Mouse (Mus musculus): ENCODE results near the gene Eif4a2. TPM values are rescaled to one million over a fixed set of nuclear protein-coding genes. Genes with fewer than 3 reads are reported as not detected.

The Eif4a2 gene
- polyA plus RNA-seq, 1 experiment: 143 TPM

- Histone ChIP-seq H3K4me1 (ENCODE audit: control insufficient read depth, insufficient read depth, low read length) (no peaks in the 10 kb centered on the region), H3K4me3 (ENCODE audit: insufficient read depth, low read depth, low read length) (no peak overlapping the region), H3K36me3 (ENCODE audit: control insufficient read depth, insufficient read depth, low read length) (no peaks in the 10 kb centered on the region), H3K27me3 (replicated peaks; ENCODE audit: control insufficient read depth, insufficient read depth, low read length) (no peaks in the 10 kb centered on the region), H3K27ac (ENCODE audit: insufficient read depth, low read depth, low read length) (no peak overlapping the region)
- 87% methylated on average over 7 of the region's 7 CpGs for WGBS
- DNase-seq: no peak
- TF ChIP-seq POLR2A (IDR thresholded peaks at IDR 0.05; ENCODE audit: low read depth, low read length): no peak
- TF ChIP-seq CTCF (conservative IDR thresholded peaks at IDR 0.05; ENCODE audit: insufficient read depth, insufficient read length, low read depth, low read length): no peak
Observed at GRCm38 (mm10) chr16:23158292-23158691, 51.0 kb downstream of the Eif4a2 start.

- H3K4me1 ChIP-seq (ENCODE audit: control insufficient read depth, insufficient read depth, low read length): no peaks in the 10 kb centered on the region
- H3K36me3 ChIP-seq (ENCODE audit: control insufficient read depth, insufficient read depth, low read length): no peaks in the 10 kb centered on the region
- no peak for DNase-seq
- 50% methylated on average over 2 of the region's 2 CpGs for WGBS
- H3K4me3 ChIP-seq (ENCODE audit: insufficient read depth, low read depth, low read length): no peak overlapping the region
- no peak overlapping the region for H3K27ac ChIP-seq (ENCODE audit: insufficient read depth, low read depth, low read length)
- no peaks in the 10 kb centered on the region for H3K27me3 ChIP-seq (replicated peaks; ENCODE audit: control insufficient read depth, insufficient read depth, low read length)
- TF ChIP-seq POLR2A (IDR thresholded peaks at IDR 0.05; ENCODE audit: low read depth, low read length) (no peak), CTCF (conservative IDR thresholded peaks at IDR 0.05; ENCODE audit: insufficient read depth, insufficient read length, low read depth, low read length) (no peak)
Observed at GRCm38 (mm10) chr16:23158957-23159356, 51.7 kb downstream of the Eif4a2 start.

DNA sequence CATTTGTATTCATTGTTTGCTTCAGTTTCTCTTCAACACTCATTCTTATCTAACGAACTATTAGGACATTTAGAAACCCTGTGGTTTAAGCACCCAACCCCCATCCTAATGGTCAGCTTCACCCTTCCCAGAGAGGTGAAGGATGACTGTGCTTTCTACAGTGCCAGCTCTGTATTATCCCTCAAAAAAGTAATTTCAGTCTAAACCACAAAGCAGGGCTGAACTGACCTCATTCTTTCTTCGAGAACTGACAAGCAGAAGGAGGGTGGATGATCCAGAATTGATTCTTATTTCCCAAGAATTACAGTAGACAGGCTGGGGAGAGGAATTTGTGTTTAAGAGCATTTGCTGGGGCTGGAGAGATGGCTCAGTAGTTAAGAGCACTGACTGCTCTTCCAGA lies 52.5 kb downstream of the Eif4a2 start:
- no peaks in the 10 kb centered on the region for H3K27me3 ChIP-seq (replicated peaks; ENCODE audit: control insufficient read depth, insufficient read depth, low read length)
- DNase-seq: no peak
- H3K36me3 ChIP-seq (ENCODE audit: control insufficient read depth, insufficient read depth, low read length): no peaks in the 10 kb centered on the region
- no peak overlapping the region for H3K4me3 ChIP-seq (ENCODE audit: insufficient read depth, low read depth, low read length)
- TF ChIP-seq POLR2A (IDR thresholded peaks at IDR 0.05; ENCODE audit: low read depth, low read length) (no peak), CTCF (conservative IDR thresholded peaks at IDR 0.05; ENCODE audit: insufficient read depth, insufficient read length, low read depth, low read length) (no peak)
- H3K4me1 ChIP-seq (ENCODE audit: control insufficient read depth, insufficient read depth, low read length): no peaks in the 10 kb centered on the region
- 73% methylated on average over 2 of the region's 2 CpGs for WGBS
- H3K27ac ChIP-seq (ENCODE audit: insufficient read depth, low read depth, low read length): no peak overlapping the region

DNA sequence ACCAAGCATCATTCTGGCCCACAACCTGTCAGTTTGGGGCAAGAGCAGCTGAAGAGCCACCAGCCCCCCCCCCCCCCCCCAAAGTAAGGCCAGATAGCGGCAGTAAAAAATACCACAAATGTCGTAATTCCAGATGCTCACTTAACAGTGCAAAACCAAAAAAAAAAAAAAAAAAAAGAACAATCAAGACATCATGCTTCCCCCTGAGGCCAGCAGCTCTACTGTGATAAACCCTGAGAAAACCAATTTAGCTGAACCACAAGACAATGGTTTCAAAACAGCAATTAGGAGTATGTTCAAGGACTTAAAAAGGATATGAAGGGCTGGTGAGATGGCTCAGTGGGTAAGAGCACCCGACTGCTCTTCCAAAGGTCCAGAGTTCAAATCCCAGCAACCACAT lies 54.9 kb downstream of the Eif4a2 start:
- no peaks in the 10 kb centered on the region for H3K36me3 ChIP-seq (ENCODE audit: control insufficient read depth, insufficient read depth, low read length)
- DNase-seq: no peak
- no peak for TF ChIP-seq POLR2A (IDR thresholded peaks at IDR 0.05; ENCODE audit: low read depth, low read length)
- no peak for TF ChIP-seq CTCF (conservative IDR thresholded peaks at IDR 0.05; ENCODE audit: insufficient read depth, insufficient read length, low read depth, low read length)
- H3K27me3 ChIP-seq (replicated peaks; ENCODE audit: control insufficient read depth, insufficient read depth, low read length): no peaks in the 10 kb centered on the region
- no peak overlapping the region for H3K27ac ChIP-seq (ENCODE audit: insufficient read depth, low read depth, low read length)
- H3K4me1 ChIP-seq (ENCODE audit: control insufficient read depth, insufficient read depth, low read length): no peaks in the 10 kb centered on the region
- WGBS: 84% methylated on average over 3 of the region's 3 CpGs
- no peak overlapping the region for H3K4me3 ChIP-seq (ENCODE audit: insufficient read depth, low read depth, low read length)

Other genes starting within 250 kb of the Eif4a2 start
- gene Tbccd1, start 249.8 kb upstream of the Eif4a2 start, polyA plus RNA-seq (2012; rRNA removed): 20.1 and 20.6 TPM in 2 replicates
- gene Dnajb11, start 249.6 kb upstream of the Eif4a2 start, polyA plus RNA-seq (2012; rRNA removed): 18.1 and 21.9 TPM in 2 replicates
- gene Ahsg, start 216.2 kb upstream of the Eif4a2 start, polyA plus RNA-seq (2012; rRNA removed): 0.77 TPM in 1 of 2 replicates, not detected in the other
- 1.1 and 1.6 TPM in 2 replicates for gene Fetub, start 189.1 kb upstream of the Eif4a2 start, polyA plus RNA-seq (2012; rRNA removed)
- 0.06 and 0.33 TPM in 2 replicates for gene Hrg, start 156.4 kb upstream of the Eif4a2 start, polyA plus RNA-seq (2012; rRNA removed)
- 173 and 180 TPM in 2 replicates for gene Kng2, start 78.0 kb upstream of the Eif4a2 start, polyA plus RNA-seq (2012; rRNA removed)
- gene Kng1, start 49.6 kb upstream of the Eif4a2 start, polyA plus RNA-seq (2012; rRNA removed): 0.41 and 0.43 TPM in 2 replicates
- gene Rfc4, start 20.3 kb downstream of the Eif4a2 start, polyA plus RNA-seq (2012; rRNA removed): 0.38 and 0.48 TPM in 2 replicates
- gene Adipoq, start 39.1 kb downstream of the Eif4a2 start, polyA plus RNA-seq (2012; rRNA removed): 68.9 and 86.8 TPM in 2 replicates
- 9.1 and 10.1 TPM in 2 replicates for gene St6gal1, start 117.3 kb downstream of the Eif4a2 start, polyA plus RNA-seq (2012; rRNA removed)